Mouse (Mus musculus) lung, postnatal 0 days (tissue): ENCODE data around the gene Oard1.

Experiments used
- CTCF ChIP-seq: IDR thresholded peaks from 2 replicates; pipeline ENCODE4 v1.5.1; 2016; ENCODE audit warnings: antibody characterized with exemption, mild to moderate bottlenecking
- EP300 ChIP-seq: IDR thresholded peaks from 2 replicates; pipeline ENCODE4 v1.6.1; 2016; ENCODE audit warnings: antibody characterized with exemption, mild to moderate bottlenecking, control low read depth

DNA sequence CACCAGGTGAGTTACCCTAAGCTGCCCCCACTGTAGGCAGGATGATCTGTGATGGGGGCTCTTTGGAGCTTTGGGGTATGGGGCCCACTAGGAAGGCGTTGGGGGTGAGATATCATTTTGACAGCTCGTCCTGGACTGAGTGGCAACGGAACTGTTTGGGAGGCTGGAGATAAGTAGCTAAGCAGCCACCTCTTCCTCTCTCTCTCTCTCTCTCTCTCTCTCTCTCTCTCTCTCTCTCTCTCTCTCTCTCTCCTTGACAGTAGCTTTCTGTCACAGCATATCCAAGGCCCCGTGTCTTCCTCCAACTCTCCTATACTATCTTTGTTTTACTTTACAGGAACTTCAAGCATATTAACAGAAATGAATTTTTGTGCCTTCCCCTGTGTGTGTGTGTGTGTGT lies 49.4 kb upstream of the Oard1 start:
- TF ChIP-seq EP300 (no peak), CTCF (no peak)
